Mouse (Mus musculus) mouse embryonic stem cell (cell line): ENCODE data around the gene Hsph1.

Source experiments
- in situ Hi-C, 2 experiments: fragments of 300-500 bp; cut with MboI; formaldehyde crosslinking; loops; 1 replicate in 1 of 2; 3 replicates in 1 of 2; pipeline ENCODE4 v1.14.3; 2019 to 2020; ENCODE audit warnings: low sequenced_read_pairs in 2 of 2, low pct_unique_long_range_greater_than_20kb in 1 of 2, mixed read lengths in 1 of 2; ENCODE audit not compliant: unreplicated experiment in 1 of 2

Gene Hsph1

GRCm38 (mm10) chr5:149647367-149648115, 11.4 kb upstream of the Hsph1 start:
- in situ Hi-C loops: no loop called here

DNA sequence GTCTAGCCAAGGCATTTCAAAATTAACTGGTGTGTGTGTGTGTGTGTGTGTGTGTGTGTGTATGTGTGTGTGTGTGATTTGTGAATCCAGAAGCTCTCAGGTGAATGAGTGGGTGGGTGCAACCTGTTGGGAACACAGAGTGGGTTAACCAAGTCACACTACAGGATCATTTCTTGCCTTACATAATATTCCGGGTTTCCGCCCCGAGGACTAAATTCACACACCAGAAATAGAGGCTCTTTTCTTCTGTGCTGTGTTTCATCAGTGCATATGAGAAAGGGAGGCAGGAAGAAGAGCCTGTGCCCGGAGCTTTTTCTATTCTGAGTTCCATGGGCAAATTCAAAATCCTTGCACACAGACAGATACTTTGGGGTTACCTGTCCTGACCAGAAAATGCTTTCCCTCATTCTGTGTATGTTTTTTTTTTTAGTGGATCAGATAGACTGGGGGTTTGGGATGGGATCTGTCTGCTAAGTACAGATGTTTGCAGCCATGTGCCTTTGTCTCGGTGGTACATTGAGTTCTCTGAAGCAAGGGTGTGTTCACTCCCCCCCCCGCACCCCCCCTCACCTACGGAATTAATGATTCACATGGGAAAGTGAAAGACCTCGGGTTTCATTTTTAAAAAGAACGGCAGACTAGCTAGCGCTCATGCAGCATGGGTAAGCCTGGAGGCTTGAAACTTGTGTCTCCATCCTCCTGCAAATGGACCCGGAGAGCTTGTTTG, 6.8 kb upstream of the Hsph1 start:
- in situ Hi-C loops: no loop called here

DNA sequence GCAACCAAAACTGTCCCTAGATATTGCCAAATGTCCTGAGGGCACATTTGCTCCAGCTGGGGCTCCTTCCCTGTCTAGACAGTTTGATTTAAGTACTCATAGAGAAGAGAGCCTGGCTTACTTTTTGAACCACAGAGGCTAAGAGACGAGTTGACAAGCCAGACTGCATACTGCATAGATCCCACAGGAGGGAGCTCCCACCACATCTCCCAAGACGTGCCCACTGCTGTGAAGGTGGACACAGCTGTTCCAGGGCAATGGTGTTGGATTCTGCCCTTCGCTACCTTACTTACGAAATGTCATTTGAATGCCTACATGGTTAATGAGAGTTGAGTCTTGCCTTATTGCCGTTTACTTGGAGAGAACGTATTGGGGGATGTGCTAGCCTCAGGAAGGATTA, 6.2 kb upstream of the Hsph1 start:
- in situ Hi-C loops: no loop called here

- in situ Hi-C loops: no loop called here
Measured at GRCm38 (mm10) chr5:149641277-149641892, 5.2 kb upstream of the Hsph1 start.

DNA sequence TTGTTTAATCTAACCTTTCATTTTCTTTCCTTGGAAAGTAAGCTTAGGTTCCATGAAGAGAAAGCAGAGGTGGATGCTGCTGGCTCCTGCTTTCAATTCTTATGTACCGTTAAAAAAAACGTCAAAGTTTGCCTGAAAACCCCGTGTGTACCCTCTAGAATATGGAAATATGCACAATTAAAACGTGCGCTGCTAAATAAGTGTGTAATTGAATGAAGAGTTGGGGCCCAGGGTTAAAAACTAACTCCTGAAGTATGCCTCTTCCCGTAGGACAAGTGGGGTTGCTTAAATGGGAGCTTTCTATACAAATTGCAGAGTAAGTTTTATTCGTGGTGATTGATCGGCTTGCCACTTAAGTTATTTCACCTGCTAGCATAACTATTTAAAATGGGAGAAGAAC, 1.1 kb upstream of the Hsph1 start:
- in situ Hi-C loops: no loop called here

DNA sequence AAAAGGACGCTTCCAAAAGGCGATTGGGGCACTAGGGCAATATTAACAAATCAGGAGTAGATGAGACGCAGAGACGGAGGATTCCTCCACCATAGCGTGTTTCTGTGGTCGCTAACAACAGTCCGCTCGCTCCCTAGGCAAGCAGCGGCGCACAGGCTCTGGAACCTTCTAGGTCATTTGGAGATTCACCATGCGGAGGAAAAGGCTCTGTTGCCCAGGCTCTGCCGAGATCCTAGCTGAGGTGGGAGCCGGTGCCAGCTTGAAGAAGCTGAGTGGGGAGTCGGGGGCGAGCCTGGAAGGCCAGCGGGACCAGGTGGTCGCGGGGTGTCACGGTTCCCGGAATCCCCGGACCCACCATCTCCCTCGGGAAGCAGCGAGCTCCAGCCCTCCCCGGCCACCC, 620 bp downstream of the Hsph1 start:
- in situ Hi-C loops: no loop called here

DNA sequence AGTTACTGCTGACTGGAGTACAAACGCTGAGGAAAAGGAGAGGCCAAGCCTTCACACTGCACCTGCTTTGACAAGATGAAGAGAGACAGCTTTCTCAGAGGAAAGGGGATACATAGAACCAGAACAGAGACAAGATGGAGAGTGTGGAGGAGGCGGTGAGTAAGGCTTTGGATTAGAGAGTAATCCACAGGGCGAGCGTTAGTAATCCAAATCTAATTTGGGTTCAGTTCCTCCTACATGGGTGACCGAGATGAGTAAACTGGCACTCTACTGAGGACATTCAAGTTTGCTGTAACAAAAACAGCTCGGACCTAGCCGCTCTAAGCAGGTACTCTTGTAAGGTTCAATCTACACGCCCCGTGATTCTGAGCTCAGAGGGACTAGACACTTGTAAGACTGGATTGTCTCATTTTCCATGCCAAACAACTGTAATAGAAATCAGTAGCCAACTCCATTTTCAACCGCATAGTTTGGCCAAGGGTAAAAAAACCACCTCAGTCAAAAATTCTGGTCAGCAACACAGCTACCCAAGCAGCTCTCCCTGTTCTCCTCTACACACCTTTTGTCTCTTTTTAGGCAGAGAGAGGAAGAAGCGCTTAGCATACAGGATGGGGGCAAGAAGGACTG, 1.7 kb downstream of the Hsph1 start:
- in situ Hi-C loops: no loop called here

GRCm38 (mm10) chr5:149625547-149625946, 10.6 kb downstream of the Hsph1 start:
- in situ Hi-C loops: no loop called here

DNA sequence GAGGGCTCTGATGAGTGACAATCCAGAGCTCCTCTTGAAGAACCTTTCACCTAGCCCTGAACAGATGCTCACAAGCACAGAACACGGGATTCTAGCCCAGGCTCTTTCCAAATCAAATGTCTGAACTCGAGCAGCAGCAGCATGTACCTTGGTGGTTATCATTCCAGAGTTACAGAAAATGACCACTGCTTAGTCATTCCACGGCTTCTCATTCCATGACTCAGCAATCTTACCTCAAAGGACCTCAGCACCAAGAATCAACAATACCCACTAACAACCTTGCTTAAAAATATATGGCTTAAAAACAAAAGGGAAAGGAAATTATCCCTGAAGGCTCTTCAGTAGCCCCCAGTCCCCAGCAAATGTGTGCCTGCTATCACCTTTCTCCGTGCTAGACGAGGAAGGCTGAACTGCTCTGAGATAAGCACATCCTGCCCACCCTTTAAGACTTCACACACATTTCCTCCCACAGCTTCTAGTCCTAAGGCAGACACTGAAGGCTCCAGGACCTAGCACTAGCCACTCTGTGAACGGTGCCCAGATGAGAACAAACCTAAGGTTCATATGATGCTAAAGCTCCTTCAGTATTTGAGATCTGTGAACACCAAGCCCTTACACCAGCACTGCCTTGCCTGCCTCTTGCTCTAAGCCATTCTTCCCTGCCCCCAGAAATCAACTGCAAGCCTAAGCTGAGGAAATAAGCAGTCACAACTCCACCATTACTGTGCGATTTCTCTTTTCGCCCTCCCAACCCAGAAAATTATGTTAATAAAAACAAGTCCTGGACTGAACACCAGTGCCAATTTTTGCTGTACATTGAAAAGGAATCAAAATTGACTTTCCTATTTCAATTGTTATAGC, 12.1 kb downstream of the Hsph1 start:
- in situ Hi-C loops: no loop called here

GRCm38 (mm10) chr5:149622644-149623043, 13.5 kb downstream of the Hsph1 start:
- in situ Hi-C loops: no loop called here

- in situ Hi-C loops: no loop called here
Measured at GRCm38 (mm10) chr5:149622152-149622551, 14.0 kb downstream of the Hsph1 start.

- in situ Hi-C loops: no loop called here
Measured at GRCm38 (mm10) chr5:149617776-149618425, 18.3 kb downstream of the Hsph1 start.

DNA sequence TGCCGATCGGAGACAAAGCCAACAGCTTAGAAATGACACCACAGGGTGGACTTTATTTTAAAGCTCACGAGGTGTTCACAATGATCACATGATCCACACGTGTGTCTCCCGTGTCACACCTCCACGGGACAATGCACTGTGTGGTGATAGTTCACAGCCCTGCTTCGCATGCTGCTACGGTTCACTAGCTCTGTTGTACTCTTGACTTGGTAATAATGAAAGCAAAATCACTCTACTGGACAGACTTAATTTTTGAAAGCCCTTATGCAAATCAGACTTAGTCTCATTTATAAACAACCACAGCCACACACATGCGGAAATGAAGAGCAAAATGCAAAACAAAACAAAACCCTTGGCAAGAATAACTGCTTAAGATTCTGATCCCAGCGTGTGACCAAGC, 19.4 kb downstream of the Hsph1 start:
- in situ Hi-C loops: no loop called here

- in situ Hi-C loops: no loop called here
Measured at GRCm38 (mm10) chr5:149616138-149616537, 20.0 kb downstream of the Hsph1 start.

DNA sequence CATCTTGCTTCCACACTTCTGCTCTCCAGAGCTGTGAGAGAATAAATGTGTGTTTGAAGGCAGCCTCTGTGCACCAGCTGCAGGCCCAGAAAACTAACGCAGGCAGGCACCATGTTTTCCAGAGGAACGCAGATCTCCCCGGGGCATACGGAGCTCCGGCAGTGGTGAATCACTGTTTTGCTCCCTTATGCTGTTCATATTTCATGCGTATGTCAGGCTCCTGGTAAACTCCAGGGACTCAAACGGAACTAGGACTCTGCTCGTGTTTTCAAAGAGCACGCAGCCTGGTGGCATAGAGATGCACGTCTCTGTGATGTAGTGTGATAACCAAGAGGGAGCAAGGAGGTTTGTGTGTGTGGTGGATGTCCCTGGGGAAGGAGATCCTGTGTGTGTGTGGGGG, 23.4 kb downstream of the Hsph1 start:
- in situ Hi-C loops: no loop called here

DNA sequence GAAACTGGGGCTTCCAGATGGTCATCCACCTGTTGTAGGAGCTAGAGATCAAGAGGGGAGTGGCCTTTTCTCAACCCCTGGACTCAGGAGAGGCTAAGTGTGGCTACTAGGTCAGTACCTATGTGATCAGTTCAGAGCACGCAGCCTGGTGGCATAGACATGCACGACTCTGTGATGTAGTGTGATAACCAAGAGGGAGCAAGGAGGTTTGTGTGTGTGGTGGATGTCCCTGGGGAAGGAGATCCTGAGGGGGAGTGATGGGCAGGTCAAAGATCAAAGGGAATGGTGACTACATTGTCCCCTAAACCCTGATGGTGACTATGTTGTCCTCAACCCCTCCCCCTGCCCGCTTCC, 24.0 kb downstream of the Hsph1 start:
- in situ Hi-C loops: no loop called here

DNA sequence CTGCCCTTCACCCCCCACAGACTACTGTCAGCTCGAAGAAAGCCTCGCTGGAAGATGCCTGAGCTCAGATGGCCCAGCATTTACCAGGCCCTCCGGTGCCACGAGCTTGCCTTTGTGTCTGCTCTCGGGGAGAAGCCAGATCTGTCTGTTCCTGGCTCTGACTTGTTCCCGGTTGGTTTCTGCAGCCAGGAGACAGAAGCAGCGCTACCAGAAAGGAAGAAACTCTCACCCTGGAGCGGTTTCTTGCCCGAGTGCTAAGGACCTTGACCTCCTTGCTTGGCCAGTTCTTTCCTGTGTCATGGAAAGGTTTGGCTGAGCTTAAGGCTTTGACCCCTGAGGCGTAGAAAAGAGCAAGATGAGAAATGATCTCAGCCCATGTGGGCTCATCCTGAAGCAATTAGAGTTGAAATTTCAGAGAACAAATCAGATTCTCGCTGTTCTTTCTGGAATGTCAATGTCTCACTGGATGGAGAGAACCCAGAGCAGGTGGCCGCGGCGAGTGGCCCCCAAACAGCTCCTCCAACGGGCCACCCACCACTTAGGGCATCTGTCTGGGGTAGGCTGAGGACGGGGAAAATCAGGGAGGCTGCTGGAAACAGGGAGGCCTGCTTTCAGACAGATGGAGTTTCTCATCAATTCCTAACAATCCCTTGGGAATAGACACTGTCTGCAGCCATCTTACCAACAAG, 24.6 kb downstream of the Hsph1 start:
- in situ Hi-C loops: no loop called here
